Mouse (Mus musculus) liver, embryonic 14.5 days (tissue): Measurements from ENCODE around the gene Anxa4. TPM values are rescaled to one million over a fixed set of nuclear protein-coding genes. Genes with fewer than 3 reads are reported as not detected.

Source experiments
- ATAC-seq: fragments of 200-750 bp; cut with Nextera tagmentation; 2 replicates; pipeline ENCODE4 v1.8.0; 2017; ENCODE audit warnings: moderate number of reproducible peaks, mild to moderate bottlenecking, moderate library complexity; ENCODE audit not compliant: insufficient read depth
- DNase-seq, 3 experiments: peaks; one replicate each; pipeline ENCODE4 v3.0.0-alpha.2; 2012 to 2013; ENCODE audit warnings: low read depth in 3 of 3, low spot score in 3 of 3
- H3K27ac ChIP-seq: fragments of 300-500 bp; sonication (generic); 2 replicates; pipeline ENCODE4 v1.5.1; 2014; ENCODE audit warnings: moderate library complexity, mild to moderate bottlenecking, control low read depth, inconsistent platforms
- H3K27me3 ChIP-seq: fragments of 300-500 bp; sonication (generic); 2 replicates; pipeline ENCODE4 v1.6.1; 2014; ENCODE audit warnings: mild to moderate bottlenecking, low read length, moderate library complexity; ENCODE audit not compliant: control insufficient read depth, insufficient read depth
- H3K36me3 ChIP-seq: fragments of 300-500 bp; sonication (generic); replicated peaks from 2 replicates; pipeline ENCODE4 v1.6.1; 2014; ENCODE audit warnings: low read depth; ENCODE audit not compliant: control insufficient read depth, insufficient read depth
- H3K4me1 ChIP-seq, 2 experiments: fragments of 200-500 bp in 1 of 2; fragments of 300-500 bp in 1 of 2; sonication (generic) in 1 of 2; replicated peaks; 2 replicates each; pipeline ENCODE4 v1.6.1; 2012 to 2014; ENCODE audit warnings: antibody characterized with exemption in 1 of 2, inconsistent platforms in 1 of 2, low read length in 1 of 2; ENCODE audit not compliant: control insufficient read depth in 2 of 2, insufficient read depth in 2 of 2
- H3K4me2 ChIP-seq: fragments of 300-500 bp; sonication (generic); 2 replicates; pipeline ENCODE4 v1.6.1; 2014; ENCODE audit warnings: low read depth, mild to moderate bottlenecking, control low read depth, moderate library complexity
- H3K4me3 ChIP-seq, 2 experiments: fragments of 200-500 bp in 1 of 2; fragments of 300-500 bp in 1 of 2; sonication (generic) in 1 of 2; 2 replicates each; pipeline ENCODE4 v1.5.1; 2012 to 2014; ENCODE audit warnings: low read depth in 2 of 2, low read length in 2 of 2, mild to moderate bottlenecking in 2 of 2, control low read depth in 1 of 2, inconsistent platforms in 1 of 2, moderate library complexity in 1 of 2; ENCODE audit not compliant: insufficient read depth in 1 of 2
- H3K9ac ChIP-seq: fragments of 300-500 bp; sonication (generic); replicated peaks from 2 replicates; pipeline ENCODE4 v1.6.1; 2014; ENCODE audit warnings: mild to moderate bottlenecking, control low read depth, moderate library complexity
- H3K9me3 ChIP-seq: fragments of 300-500 bp; sonication (generic); 2 replicates; pipeline ENCODE4 v1.6.1; 2016; ENCODE audit warnings: low read length, mixed read lengths; ENCODE audit not compliant: control insufficient read depth
- CTCF ChIP-seq: IDR thresholded peaks from 2 replicates; pipeline ENCODE4 v1.5.1; 2016; ENCODE audit warnings: antibody characterized with exemption, low read depth, control low read depth
- EP300 ChIP-seq: IDR thresholded peaks from 2 replicates; pipeline ENCODE4 v1.6.1; 2016; ENCODE audit warnings: antibody characterized with exemption, low read depth
- WGBS: fragments of 180-500 bp; shearing (Covaris S2); extraction: QIAGEN DNeasy Blood & Tissue Kit; methylation state at CpG from one replicate; pipeline ENCODE4 v1.1.7; 2014; ENCODE audit not compliant: insufficient replicate concordance; 5-methylcytosine and 5-hydroxymethylcytosine counted together
- polyA plus RNA-seq, 2 experiments: library from polyadenylated mRNA; depleted of rRNA in 1 of 2; stranded (reverse) in 1 of 2; unstranded in 1 of 2; fragments of >200 nt; fragmentation: Nextera tagmentation in 1 of 2; extraction: Ambion mirVana in 1 of 2; gene quantifications; 2 replicates each; pipeline versions ENCODE4 v1.2.1 to v1.2.3; 2012 to 2014

The Anxa4 gene
- polyA plus RNA-seq, 2 experiments = 16.4 to 29.4 TPM

DNA sequence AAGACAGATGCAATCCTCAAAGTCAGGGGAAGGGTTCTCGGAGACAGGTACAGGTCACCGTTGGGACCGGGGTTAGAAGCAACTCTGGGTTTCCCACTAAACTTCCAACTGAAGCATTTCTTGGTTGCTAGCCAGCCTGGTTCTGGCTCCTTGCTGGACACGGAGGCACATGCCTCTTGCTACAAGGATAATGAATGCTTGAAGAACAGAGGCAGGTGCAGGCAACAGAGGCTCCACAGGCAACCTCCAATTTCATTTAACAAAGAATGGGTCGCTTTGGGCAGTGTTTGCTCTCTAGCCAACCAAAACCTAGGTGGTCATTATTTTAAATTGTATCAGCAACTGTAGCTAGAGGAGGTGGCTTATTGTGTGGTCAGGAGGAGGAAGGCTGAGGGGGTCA lies 573 bp upstream of the Anxa4 start:
- H3K4me2 ChIP-seq = peak overlapping the region; percentile 74
- ATAC-seq (no peak), DNase-seq (no peak)
- H3K4me3 ChIP-seq = peak overlapping the region in 1 of 2 experiments; percentile 58; a peak in 2 of 4 replicates
- no peak overlapping the region for H3K27ac ChIP-seq
- WGBS = 47% methylated on average over 5 of the region's 5 CpGs
- TF ChIP-seq CTCF (no peak), EP300 (no peak)
- H3K4me1 ChIP-seq = no peaks in the 10 kb centered on the region; a peak in 2 of 4 replicates
- no peaks in the 10 kb centered on the region for H3K9me3 ChIP-seq
- H3K27me3 ChIP-seq = peaks cover 11% of the 10 kb centered on the region
- no peak overlapping the region for H3K9ac ChIP-seq
- H3K36me3 ChIP-seq = no peaks in the 10 kb centered on the region

DNA sequence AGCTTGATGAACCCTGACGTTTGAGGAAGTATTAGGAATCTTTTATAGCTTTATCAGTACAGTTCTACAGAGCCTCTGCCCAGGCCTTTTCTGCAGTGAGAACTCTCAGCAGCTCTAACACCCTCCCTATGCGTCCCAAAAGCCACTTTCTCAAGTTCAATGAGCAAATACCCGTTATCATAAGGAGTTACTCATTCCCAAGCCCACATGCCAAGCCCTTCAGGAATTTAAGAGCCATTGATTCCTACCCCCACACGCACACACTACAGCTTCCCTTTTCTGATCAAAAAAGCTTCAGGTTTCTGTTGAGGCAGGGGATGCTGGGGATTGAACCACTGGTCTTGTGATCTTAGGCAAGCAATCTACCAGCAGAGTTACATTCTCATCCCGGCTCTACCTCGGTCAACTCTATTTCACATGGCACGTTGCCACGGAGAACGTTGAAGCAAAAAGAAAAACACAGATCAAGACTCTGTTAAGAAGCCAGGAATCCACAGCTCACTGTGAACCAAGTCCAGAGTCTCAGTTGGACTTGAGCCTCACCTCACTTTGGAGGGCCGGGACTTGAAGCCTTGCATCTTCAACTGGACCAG lies 2.9 kb downstream of the Anxa4 start:
- Histone ChIP-seq H3K4me2 (no peak overlapping the region), H3K4me3 (no peak overlapping the region), H3K27me3 (peaks cover 11% of the 10 kb centered on the region), H3K36me3 (no peaks in the 10 kb centered on the region), H3K27ac (no peak overlapping the region), H3K4me1 (no peaks in the 10 kb centered on the region; a peak in 2 of 4 replicates), H3K9ac (no peak overlapping the region), H3K9me3 (no peaks in the 10 kb centered on the region)
- no peak for TF ChIP-seq EP300
- TF ChIP-seq CTCF = no peak
- no peak for ATAC-seq
- WGBS = 61% methylated on average over 10 of the region's 10 CpGs
- no peak for DNase-seq

DNA sequence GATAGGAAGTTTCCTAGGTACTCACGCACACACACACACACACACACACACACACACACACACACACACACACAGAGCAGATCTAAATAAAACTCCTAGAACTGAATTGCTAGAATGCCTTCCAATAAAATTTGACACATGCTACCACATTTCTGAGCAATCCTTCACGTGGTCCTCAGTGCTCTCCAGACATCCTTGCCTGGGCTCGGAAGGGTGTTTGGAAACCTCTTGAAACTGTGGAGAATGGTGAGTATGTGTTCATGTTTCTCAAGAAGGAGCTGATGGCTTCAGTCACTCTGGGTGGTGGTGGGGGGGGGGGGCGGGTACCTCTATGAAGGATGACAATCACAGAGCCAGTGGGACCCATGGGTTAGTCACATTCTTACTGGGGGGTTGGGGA lies 5.1 kb downstream of the Anxa4 start:
- no peaks in the 10 kb centered on the region for H3K9me3 ChIP-seq
- TF ChIP-seq CTCF (no peak), EP300 (no peak)
- DNase-seq (no peak), ATAC-seq (no peak)
- H3K27ac ChIP-seq = no peak overlapping the region
- no peaks in the 10 kb centered on the region; a peak in 2 of 4 replicates for H3K4me1 ChIP-seq
- WGBS = 60% methylated on average over 4 of the region's 4 CpGs
- H3K4me3 ChIP-seq = no peak overlapping the region
- H3K9ac ChIP-seq = no peak overlapping the region
- peaks cover 11% of the 10 kb centered on the region for H3K27me3 ChIP-seq
- no peaks in the 10 kb centered on the region for H3K36me3 ChIP-seq
- H3K4me2 ChIP-seq = no peak overlapping the region

DNA sequence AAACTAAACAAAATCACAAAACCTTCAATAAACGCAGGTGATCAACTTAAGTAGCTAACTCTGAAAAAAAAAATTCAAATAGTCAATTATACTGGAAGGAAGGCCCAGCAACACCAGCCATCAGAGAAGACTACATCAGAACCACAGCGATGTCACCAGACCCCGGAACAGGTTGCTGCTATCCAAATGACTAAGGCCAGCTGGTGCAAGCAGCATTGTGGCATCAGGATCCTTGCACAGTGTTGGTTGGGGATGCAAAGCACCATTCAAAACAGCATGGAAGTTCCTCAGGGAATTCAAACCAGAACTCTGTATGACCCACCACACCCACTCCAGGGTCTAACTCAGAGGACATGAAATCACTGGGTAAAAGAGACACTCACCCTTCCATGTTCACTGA lies 6.8 kb downstream of the Anxa4 start:
- Histone ChIP-seq H3K4me2 (no peak overlapping the region), H3K36me3 (no peaks in the 10 kb centered on the region), H3K27ac (no peak overlapping the region), H3K9ac (no peak overlapping the region), H3K9me3 (no peaks in the 10 kb centered on the region), H3K4me3 (no peak overlapping the region), H3K4me1 (peaks cover 0 to 2% of the 10 kb centered on the region in 2 experiments; a peak in 1 of 4 replicates), H3K27me3 (no peaks in the 10 kb centered on the region)
- ATAC-seq (no peak), DNase-seq (no peak)
- TF ChIP-seq EP300 (no peak), CTCF (no peak)
- 79% methylated on average over 3 of the region's 3 CpGs for WGBS

DNA sequence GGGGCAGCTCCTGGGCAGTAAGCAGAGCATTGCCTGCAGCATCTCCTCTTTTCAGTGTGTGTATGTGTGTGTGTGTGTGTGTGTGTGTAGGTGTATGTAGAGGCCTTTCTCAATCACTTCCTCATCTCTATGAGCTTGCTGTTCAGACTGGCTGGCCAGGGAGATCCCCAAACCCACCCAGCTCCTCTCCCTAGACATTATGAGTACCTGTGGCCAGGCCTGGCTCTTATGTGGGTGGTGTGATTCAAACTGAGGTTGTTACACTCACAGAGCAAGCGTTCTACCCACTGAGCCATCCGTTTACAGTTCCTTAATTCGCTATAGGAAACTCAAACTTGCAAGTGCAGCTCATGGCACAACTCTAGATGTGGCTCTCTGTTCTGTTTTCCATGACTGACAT lies 8.6 kb downstream of the Anxa4 start:
- no peak overlapping the region for H3K4me3 ChIP-seq
- peaks cover 0 to 4% of the 10 kb centered on the region in 2 experiments; a peak in 1 of 4 replicates for H3K4me1 ChIP-seq
- no peak for TF ChIP-seq CTCF
- H3K36me3 ChIP-seq = no peaks in the 10 kb centered on the region
- 52% methylated on average over 3 of the region's 3 CpGs for WGBS
- H3K4me2 ChIP-seq = no peak overlapping the region
- H3K9ac ChIP-seq = no peak overlapping the region
- no peaks in the 10 kb centered on the region for H3K9me3 ChIP-seq
- ATAC-seq = no peak
- no peak overlapping the region for H3K27ac ChIP-seq
- no peaks in the 10 kb centered on the region for H3K27me3 ChIP-seq
- DNase-seq = no peak
